Mouse (Mus musculus): ENCODE data around the gene Cdyl. TPM values are rescaled to one million over a fixed set of nuclear protein-coding genes. Genes with fewer than 3 reads are reported as not detected.

Gene Cdyl
- polyA plus RNA-seq, 1 experiment from 2014 or later, result 18.8 TPM

GRCm38 (mm10) chr13:35765817-35766216, 106.2 kb downstream of the Cdyl start:
- no peak overlapping the region for H3K9ac ChIP-seq
- no peaks in the 10 kb centered on the region for H3K27me3 ChIP-seq
- no peak overlapping the region for H3K4me3 ChIP-seq
- peak overlapping the region; percentile 36; the same call in 1 of the 2 replicates for H3K27ac ChIP-seq
- 17% methylated on average over 2 of the region's 2 CpGs for WGBS
- no peak overlapping the region for H3K4me2 ChIP-seq (replicated peaks)
- no peak for ATAC-seq (ENCODE audit: insufficient number of reproducible peaks, insufficient read depth, low FRiP score, low TSS enrichment)
- H3K36me3 ChIP-seq, result no peaks in the 10 kb centered on the region
- no peaks in the 10 kb centered on the region for H3K9me3 ChIP-seq
- peaks cover 14% of the 10 kb centered on the region for H3K4me1 ChIP-seq

- Histone ChIP-seq H3K9me3 (no peaks in the 10 kb centered on the region), H3K4me2 (replicated peaks) (no peak overlapping the region), H3K27ac (no peak overlapping the region), H3K9ac (no peak overlapping the region), H3K4me1 (peaks cover 14% of the 10 kb centered on the region), H3K4me3 (no peak overlapping the region), H3K36me3 (no peaks in the 10 kb centered on the region), H3K27me3 (no peaks in the 10 kb centered on the region)
- WGBS, result 58% methylated on average over 2 of the region's 2 CpGs
- no peak for ATAC-seq (ENCODE audit: insufficient number of reproducible peaks, insufficient read depth, low FRiP score, low TSS enrichment)
Measured at GRCm38 (mm10) chr13:35769673-35770072, 110.0 kb downstream of the Cdyl start.

GRCm38 (mm10) chr13:35770421-35770820, 110.8 kb downstream of the Cdyl start:
- H3K36me3 ChIP-seq, result no peaks in the 10 kb centered on the region
- H3K27ac ChIP-seq, result no peak overlapping the region
- WGBS, result 83% methylated on average over 9 of the region's 9 CpGs
- no peak overlapping the region for H3K9ac ChIP-seq
- H3K9me3 ChIP-seq, result no peaks in the 10 kb centered on the region
- no peaks in the 10 kb centered on the region for H3K27me3 ChIP-seq
- H3K4me2 ChIP-seq (replicated peaks), result no peak overlapping the region
- no peak for ATAC-seq (ENCODE audit: insufficient number of reproducible peaks, insufficient read depth, low FRiP score, low TSS enrichment)
- no peak overlapping the region for H3K4me3 ChIP-seq
- H3K4me1 ChIP-seq, result peaks cover 12% of the 10 kb centered on the region

- Histone ChIP-seq H3K27me3 (no peaks in the 10 kb centered on the region), H3K9ac (no peak overlapping the region), H3K4me1 (0 out of 2 replicates have a peak, but pooled peaks cover 7% of the 10 kb centered on the region), H3K27ac (no peak overlapping the region), H3K36me3 (no peaks in the 10 kb centered on the region), H3K9me3 (no peaks in the 10 kb centered on the region), H3K4me2 (replicated peaks) (no peak overlapping the region), H3K4me3 (no peak overlapping the region)
- ATAC-seq (ENCODE audit: insufficient number of reproducible peaks, insufficient read depth, low FRiP score, low TSS enrichment), result no peak
- WGBS, result 76% methylated on average over 9 of the region's 9 CpGs
Measured at GRCm38 (mm10) chr13:35771968-35772382, 112.3 kb downstream of the Cdyl start.

GRCm38 (mm10) chr13:35773763-35774162, 114.1 kb downstream of the Cdyl start:
- Histone ChIP-seq H3K4me2 (replicated peaks) (no peak overlapping the region), H3K27me3 (no peaks in the 10 kb centered on the region), H3K36me3 (no peaks in the 10 kb centered on the region), H3K9ac (no peak overlapping the region), H3K27ac (no peak overlapping the region), H3K4me1 (0 out of 2 replicates have a peak, but pooled peaks cover 7% of the 10 kb centered on the region), H3K9me3 (no peaks in the 10 kb centered on the region), H3K4me3 (no peak overlapping the region)
- ATAC-seq (ENCODE audit: insufficient number of reproducible peaks, insufficient read depth, low FRiP score, low TSS enrichment), result no peak
- WGBS, result 65% methylated on average over 7 of the region's 7 CpGs

- Histone ChIP-seq H3K4me2 (replicated peaks) (no peak overlapping the region), H3K27ac (no peak overlapping the region), H3K27me3 (no peaks in the 10 kb centered on the region), H3K9ac (no peak overlapping the region), H3K9me3 (no peaks in the 10 kb centered on the region), H3K4me1 (no peaks in the 10 kb centered on the region), H3K4me3 (no peak overlapping the region), H3K36me3 (no peaks in the 10 kb centered on the region)
- 93% methylated on average over 7 of the region's 7 CpGs for WGBS
- ATAC-seq (ENCODE audit: insufficient number of reproducible peaks, insufficient read depth, low FRiP score, low TSS enrichment), result no peak
Measured at GRCm38 (mm10) chr13:35776123-35776522, 116.5 kb downstream of the Cdyl start.

- no peak overlapping the region for H3K27ac ChIP-seq
- whole genome bisulfite sequencing, result 71% methylated on average over 3 of the region's 3 CpGs
Measured at GRCm38 (mm10) chr13:35780714-35781113, 121.1 kb downstream of the Cdyl start.

GRCm38 (mm10) chr13:35781755-35782154, 122.1 kb downstream of the Cdyl start:
- no peak for ATAC-seq (ENCODE audit: insufficient number of reproducible peaks, insufficient read depth, low FRiP score, low TSS enrichment)

More at GRCm38 (mm10) chr13:35780714-35781113, 121.1 kb downstream of the Cdyl start:
- Histone ChIP-seq H3K4me2 (replicated peaks) (no peak overlapping the region), H3K36me3 (no peaks in the 10 kb centered on the region), H3K9ac (no peak overlapping the region), H3K4me1 (no peaks in the 10 kb centered on the region), H3K27me3 (no peaks in the 10 kb centered on the region), H3K4me3 (no peak overlapping the region), H3K9me3 (no peaks in the 10 kb centered on the region)
- ATAC-seq (ENCODE audit: insufficient number of reproducible peaks, insufficient read depth, low FRiP score, low TSS enrichment), result no peak

GRCm38 (mm10) chr13:35782949-35783348, 123.3 kb downstream of the Cdyl start:
- Histone ChIP-seq H3K4me3 (no peak overlapping the region), H3K9me3 (no peaks in the 10 kb centered on the region), H3K4me1 (no peaks in the 10 kb centered on the region), H3K27ac (no peak overlapping the region), H3K9ac (no peak overlapping the region), H3K4me2 (replicated peaks) (no peak overlapping the region), H3K36me3 (no peaks in the 10 kb centered on the region), H3K27me3 (no peaks in the 10 kb centered on the region)
- ATAC-seq (ENCODE audit: insufficient number of reproducible peaks, insufficient read depth, low FRiP score, low TSS enrichment), result no peak
- WGBS, result 81% methylated on average over 2 of the region's 2 CpGs

More at GRCm38 (mm10) chr13:35781755-35782154, 122.1 kb downstream of the Cdyl start:
- Histone ChIP-seq H3K9ac (no peak overlapping the region), H3K27me3 (no peaks in the 10 kb centered on the region), H3K4me2 (replicated peaks) (no peak overlapping the region), H3K9me3 (no peaks in the 10 kb centered on the region), H3K4me3 (no peak overlapping the region), H3K27ac (no peak overlapping the region), H3K36me3 (no peaks in the 10 kb centered on the region), H3K4me1 (no peaks in the 10 kb centered on the region)
- 73% methylated on average over 3 of the region's 3 CpGs for WGBS

- 81% methylated on average over 6 of the region's 6 CpGs for WGBS
- no peak for ATAC-seq (ENCODE audit: insufficient number of reproducible peaks, insufficient read depth, low FRiP score, low TSS enrichment)
Measured at GRCm38 (mm10) chr13:35783576-35783975, 123.9 kb downstream of the Cdyl start.

GRCm38 (mm10) chr13:35784281-35784680, 124.6 kb downstream of the Cdyl start:
- WGBS, result 85% methylated on average over 4 of the region's 4 CpGs
- H3K27ac ChIP-seq, result no peak overlapping the region
- H3K9me3 ChIP-seq, result no peaks in the 10 kb centered on the region
- ATAC-seq (ENCODE audit: insufficient number of reproducible peaks, insufficient read depth, low FRiP score, low TSS enrichment), result no peak
- no peak overlapping the region for H3K4me2 ChIP-seq (replicated peaks)
- H3K4me1 ChIP-seq, result no peaks in the 10 kb centered on the region
- no peaks in the 10 kb centered on the region for H3K36me3 ChIP-seq
- H3K4me3 ChIP-seq, result no peak overlapping the region
- no peaks in the 10 kb centered on the region for H3K27me3 ChIP-seq
- H3K9ac ChIP-seq, result no peak overlapping the region

More at GRCm38 (mm10) chr13:35783576-35783975, 123.9 kb downstream of the Cdyl start:
- H3K9me3 ChIP-seq, result no peaks in the 10 kb centered on the region
- H3K4me2 ChIP-seq (replicated peaks), result no peak overlapping the region
- no peaks in the 10 kb centered on the region for H3K27me3 ChIP-seq
- no peaks in the 10 kb centered on the region for H3K4me1 ChIP-seq
- no peak overlapping the region for H3K27ac ChIP-seq
- H3K4me3 ChIP-seq, result no peak overlapping the region
- H3K9ac ChIP-seq, result no peak overlapping the region
- H3K36me3 ChIP-seq, result no peaks in the 10 kb centered on the region

- Histone ChIP-seq H3K27ac (no peak overlapping the region), H3K4me3 (no peak overlapping the region), H3K9ac (no peak overlapping the region), H3K4me2 (replicated peaks) (no peak overlapping the region), H3K27me3 (no peaks in the 10 kb centered on the region), H3K36me3 (no peaks in the 10 kb centered on the region), H3K4me1 (peaks cover 5% of the 10 kb centered on the region; the same call in 1 of the 2 replicates), H3K9me3 (no peaks in the 10 kb centered on the region)
- 60% methylated on average over 5 of the region's 5 CpGs for WGBS
- no peak for ATAC-seq (ENCODE audit: insufficient number of reproducible peaks, insufficient read depth, low FRiP score, low TSS enrichment)
Measured at GRCm38 (mm10) chr13:35785330-35785939, 125.8 kb downstream of the Cdyl start.
